Mouse (Mus musculus) brain, embryonic 18.5 days (tissue): ENCODE measurements around the gene Tmem86a.
A peak's percentile ranks its signal among the peaks of the same experiment; 100 is the strongest.

ENCODE experiments used
- DNase-seq: peaks from one replicate; pipeline ENCODE4 v3.0.0-alpha.2; 2012; ENCODE audit warnings: low read depth, low spot score

The Tmem86a gene

DNA sequence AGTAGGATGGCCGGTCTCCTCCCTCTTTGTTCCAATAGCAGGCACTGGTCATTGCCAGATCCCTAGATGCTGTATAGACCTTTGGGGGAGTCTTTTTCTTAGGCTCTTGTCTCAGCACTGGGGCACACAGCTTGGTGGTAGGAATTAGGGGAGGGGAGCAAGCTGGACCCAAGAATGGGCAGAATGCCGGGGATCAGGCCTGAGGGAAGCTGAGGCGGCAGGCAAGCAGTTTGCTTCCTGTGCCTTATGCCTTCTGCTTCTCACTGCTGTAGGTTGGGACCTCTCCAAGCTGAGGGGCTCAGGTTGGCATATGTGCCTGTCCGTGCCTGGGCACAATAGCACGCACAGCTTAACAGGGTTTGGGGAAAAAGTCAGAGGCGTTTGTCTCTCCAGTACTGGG lies 25.8 kb downstream of the Tmem86a start:
- DNase-seq, result no peak

DNA sequence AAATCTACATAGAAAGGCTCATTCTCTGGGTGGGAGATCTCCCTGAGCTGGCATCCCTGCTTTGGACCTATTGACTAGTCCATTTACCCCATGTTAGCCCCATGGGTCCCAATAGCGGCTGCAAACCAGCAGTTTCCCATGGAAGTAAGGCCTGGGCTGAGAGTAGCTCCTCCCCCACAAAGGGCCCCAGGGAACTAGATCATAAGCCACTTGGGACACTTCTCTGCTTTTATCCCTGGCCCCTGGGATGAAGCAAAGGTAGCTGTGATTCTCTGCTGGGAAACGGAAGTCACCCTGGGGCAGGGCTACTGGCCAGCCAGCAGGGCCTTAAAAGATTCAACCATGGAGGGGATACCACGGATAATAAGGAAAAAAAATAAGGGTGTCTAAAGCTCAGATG lies 26.3 kb downstream of the Tmem86a start:
- no peak for DNase-seq

DNA sequence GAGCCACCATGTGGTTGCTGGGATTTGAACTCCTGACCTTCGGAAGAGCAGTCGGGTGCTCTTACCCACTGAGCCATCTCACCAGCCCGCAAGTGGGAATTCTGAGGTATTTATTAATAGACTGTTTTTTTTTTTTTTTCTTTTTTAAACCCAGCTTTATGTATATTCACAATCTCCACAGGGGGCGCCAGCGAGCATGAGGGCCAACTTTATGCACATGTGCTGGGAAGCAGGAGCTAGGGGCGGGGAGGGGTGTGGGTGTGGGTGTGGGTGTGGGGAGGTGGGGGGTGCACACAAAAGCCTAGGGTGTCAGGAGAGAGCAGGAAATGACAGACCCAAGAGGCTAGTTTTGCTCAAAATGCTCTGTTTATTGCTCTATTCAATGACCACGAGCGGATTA lies 27.1 kb downstream of the Tmem86a start:
- DNase-seq, result no peak

DNA sequence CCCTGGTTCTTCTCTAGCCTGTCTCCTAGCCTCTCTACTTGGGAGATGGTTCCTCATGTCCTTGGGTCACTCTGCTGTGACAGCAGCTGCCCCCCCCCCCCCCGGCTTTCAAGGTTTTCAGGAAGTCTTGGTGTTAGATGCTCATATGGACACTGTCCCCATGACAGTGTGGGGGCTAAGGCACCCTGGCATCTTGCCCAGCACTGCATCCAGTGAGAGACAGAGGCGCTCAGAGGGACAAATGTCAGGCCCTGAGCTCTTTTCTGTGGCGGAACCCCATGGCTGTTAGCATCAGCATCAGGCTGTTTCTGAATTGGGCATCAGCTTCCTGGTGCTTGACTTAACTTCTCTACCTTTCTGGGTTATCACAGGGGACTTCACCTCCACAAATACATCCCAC lies 30.5 kb downstream of the Tmem86a start:
- no peak for DNase-seq

DNA sequence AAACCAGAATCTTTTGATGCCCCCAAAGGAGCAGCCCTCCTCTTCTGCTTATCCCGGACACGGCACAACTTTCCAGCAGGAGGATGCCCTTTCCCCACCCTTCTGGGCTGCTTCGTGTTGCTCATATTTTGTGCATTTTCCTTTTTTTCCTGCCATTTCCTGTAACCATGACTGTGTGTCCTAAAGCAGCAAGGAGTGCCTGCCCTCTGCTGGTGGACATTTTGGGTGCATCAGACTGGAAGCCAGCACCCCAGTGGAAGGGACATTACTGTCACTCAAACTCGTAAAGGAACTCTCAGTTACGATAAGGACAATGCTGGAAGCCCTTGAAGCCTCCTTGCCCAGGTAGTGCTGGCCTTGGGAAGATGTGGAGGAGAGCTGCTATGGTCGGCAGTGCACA lies 30.9 kb downstream of the Tmem86a start:
- DNase-seq, result peak; percentile 12

GRCm38 (mm10) chr7:47085075-47085474 lies 34.7 kb downstream of the Tmem86a start:
- DNase-seq, result no peak

GRCm38 (mm10) chr7:47093935-47094334 lies 43.5 kb downstream of the Tmem86a start:
- DNase-seq, result no peak

DNA sequence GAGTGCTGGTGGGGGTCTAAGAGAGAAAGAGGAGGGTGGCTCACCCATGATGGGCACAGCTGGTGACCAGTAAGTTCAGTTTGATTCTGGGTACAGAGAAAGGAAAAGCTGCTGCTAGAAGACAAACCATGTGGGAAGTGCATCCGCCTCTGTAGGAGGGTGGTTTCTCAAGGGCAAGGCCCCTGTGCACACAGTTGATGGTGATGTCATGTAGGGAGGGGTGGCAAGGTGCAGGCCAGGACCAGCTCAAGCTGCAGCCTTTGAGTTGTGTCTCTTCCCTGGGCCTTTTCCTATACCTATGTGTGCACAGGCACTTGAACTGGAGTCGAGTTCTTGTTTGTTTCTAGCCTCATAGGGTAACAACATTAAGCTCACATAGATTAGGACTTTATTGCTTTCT lies 44.6 kb downstream of the Tmem86a start:
- no peak for DNase-seq

DNA sequence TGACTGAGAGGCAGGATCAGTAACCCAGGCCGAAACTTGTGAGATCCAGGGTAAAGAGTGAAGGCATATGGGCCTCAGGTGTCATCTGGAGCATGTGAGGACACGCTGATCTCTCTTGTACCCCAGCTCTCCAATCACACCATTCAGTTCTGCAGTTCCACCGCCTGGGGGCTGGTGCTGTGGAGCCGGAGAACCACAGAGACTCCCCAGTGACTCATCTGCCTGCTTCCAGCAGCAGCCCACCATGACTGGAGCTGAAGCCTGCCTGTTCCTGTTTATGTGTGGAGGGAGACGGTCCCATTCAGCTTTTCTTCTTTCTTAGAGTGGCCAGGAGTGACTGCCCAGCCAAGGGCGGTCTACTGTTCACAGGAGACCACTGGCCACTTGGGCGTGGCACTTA lies 47.6 kb downstream of the Tmem86a start:
- no peak for DNase-seq

DNA sequence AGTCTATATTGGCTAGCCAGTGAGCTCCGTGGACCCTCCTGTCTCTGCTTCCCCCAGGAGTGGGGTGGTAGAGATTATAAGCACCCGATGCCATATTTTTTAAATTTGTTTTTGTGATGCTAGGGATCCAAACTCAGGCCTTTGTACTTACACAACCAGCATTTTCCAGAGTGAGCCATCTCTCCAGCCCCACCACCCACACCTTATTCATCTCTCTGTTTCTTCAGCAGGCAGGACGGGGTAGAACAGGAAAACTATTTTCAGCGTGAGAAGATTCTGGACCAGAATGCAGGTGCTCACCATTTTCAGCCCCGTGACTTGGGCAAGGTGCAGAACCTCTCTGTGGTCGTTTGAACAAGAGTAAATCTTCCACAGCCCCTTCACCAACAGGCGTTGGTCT lies 48.9 kb downstream of the Tmem86a start:
- DNase-seq, result no peak

GRCm38 (mm10) chr7:47100615-47101014 lies 50.2 kb downstream of the Tmem86a start:
- DNase-seq, result no peak

DNA sequence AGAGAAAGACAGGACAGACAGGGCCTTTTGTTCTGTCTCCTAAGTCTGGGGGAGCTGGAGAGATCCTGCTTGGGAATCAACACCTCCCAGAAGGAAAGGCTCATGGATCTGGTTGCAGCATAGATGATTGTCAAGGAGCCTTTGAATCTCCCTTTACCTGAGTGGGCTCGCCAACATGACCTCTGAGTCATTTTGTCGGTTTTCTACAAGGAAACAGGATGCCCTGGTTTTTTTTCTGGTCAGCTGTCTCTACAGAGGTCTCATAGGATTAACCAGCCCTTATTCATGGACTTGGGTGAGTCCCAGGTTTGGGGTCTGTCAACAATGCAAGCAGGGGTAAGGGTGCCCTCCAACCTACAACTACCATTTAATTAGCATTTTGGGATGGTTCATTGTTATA lies 52.6 kb downstream of the Tmem86a start:
- DNase-seq, result no peak

DNA sequence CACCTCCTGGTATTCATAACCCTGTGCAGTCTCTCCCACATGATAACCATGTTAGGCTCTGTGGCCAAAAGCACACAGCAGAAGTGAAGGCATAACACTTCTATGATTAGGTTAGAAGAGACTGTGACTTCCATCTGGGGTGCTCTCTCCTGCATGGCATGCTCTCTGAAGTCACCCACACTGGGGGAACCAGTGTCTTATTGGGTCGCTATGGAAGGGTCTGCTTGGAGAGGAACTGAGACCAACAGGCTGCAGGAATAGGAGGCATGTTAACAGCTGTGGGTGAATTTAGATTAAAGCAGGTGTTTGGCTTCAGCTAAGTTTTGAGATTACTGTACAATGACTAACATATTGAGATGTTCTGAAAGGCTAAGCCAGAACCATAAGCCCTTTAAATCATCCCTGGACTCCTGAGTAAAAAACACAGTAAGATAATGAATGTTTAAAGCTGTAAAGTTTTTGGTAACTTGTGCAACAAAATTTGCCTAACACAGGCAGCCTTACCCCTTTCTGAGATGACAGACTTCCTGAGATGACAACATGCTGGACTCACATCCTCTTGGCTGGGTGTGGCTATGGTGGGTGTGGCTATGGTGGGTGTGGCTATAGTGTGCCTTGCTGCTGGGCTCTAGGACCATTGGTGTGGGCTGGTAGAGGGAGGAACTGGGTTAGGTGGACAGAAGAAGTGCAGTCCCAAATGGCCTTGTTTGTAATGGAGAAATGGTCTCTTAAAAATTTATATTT lies 53.4 kb downstream of the Tmem86a start:
- DNase-seq, result no peak
